Mouse (Mus musculus) myocyte (in vitro differentiated cells): ENCODE measurements around the gene Rhd.

Experiments used
- POLR2A ChIP-seq: IDR thresholded peaks from one replicate; pipeline ENCODE4 v1.6.1; 2011; ENCODE audit warnings: low read depth, mild to moderate bottlenecking, control low read depth, moderate library complexity; ENCODE audit not compliant: insufficient read length
- USF1 ChIP-seq: IDR thresholded peaks from one replicate; pipeline ENCODE4 v1.6.1; 2011; ENCODE audit warnings: low read depth, mild to moderate bottlenecking, control low read depth, moderate library complexity

GRCm38 (mm10) chr4:134880041-134880440 lies 15.7 kb downstream of the Rhd start:
- TF ChIP-seq USF1 (no peak), POLR2A (no peak)
